Mouse (Mus musculus) frontal cortex, postnatal 10 days (tissue): Measurements from ENCODE around the gene Glrx2.
"Not testable (repeated sequence)": the region's sequence is repeated elsewhere in the genome, so short reads cannot be mapped to it uniquely, and the experiment has no call there.

ENCODE experiments used
- DNase-seq, 2 experiments: peaks; one replicate each; pipeline ENCODE4 v3.0.0; 2022; ENCODE audit warnings: low spot score in 2 of 2, mixed read lengths in 1 of 2

The Glrx2 gene

GRCm38 (mm10) chr1:143716038-143716437 lies at the start of gene Glrx2:
TSS of gene Glrx2 (plus strand) at chr1:143716338.
- DNase-seq: not testable (repeated sequence)

- no peak for DNase-seq
These were observed 40.3 kb upstream of the Glrx2 start for GRCm38 (mm10) chr1:143675734-143676361.

- no peak for DNase-seq
These were observed 35.0 kb upstream of the Glrx2 start for GRCm38 (mm10) chr1:143681108-143681507.

DNA sequence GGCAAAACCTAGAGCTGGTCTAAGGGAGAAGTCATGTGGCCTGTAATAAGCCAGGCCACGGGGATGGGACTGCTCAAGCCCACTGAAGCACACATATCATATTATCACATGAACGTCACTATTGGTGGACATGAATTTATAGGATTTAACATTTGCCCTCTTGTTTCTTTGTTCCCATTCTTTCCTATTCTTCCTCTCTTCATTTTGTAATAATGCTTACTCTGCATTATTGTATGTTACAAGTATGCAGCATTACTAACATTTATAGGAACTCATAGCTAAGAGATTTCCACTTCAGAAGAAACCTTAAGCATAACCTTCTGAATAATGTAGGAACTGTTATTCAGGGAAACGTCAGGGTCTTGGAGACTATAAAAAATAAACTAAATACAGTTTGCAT lies 31.3 kb upstream of the Glrx2 start:
- DNase-seq: no peak

- no peak for DNase-seq
These were observed 14.4 kb upstream of the Glrx2 start for GRCm38 (mm10) chr1:143701736-143702135.

DNA sequence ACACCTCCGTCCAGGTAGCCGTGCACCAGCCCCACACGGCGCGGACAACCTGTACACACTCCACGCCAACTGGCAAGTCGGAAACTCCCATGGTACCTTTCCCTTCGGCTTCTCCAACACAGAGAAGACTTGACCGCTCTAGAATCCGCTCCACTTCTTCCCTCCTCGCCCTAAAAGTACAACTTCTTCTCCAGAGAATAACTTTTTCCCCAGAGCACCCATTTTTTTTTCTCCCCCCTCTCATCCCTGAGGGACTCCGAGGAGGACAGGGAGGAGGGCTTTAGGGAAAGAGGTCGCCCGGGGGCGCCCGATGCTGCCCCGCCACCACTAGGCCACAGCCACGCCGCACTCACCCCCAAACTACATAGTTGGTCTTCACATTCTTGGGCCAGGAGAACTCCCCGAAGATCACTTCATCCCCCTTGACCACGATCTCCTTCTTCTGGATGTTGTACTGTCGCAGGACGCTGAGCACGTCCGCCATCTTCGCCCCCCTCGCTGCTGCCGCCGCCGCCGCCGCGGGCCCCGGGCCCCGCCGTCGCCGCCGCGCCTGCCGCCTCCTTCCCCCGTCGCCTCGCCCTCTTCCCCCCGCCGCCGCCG lies 13.9 kb upstream of the Glrx2 start:
- peak in 1 of 2 experiments; percentile 25 for DNase-seq

DNA sequence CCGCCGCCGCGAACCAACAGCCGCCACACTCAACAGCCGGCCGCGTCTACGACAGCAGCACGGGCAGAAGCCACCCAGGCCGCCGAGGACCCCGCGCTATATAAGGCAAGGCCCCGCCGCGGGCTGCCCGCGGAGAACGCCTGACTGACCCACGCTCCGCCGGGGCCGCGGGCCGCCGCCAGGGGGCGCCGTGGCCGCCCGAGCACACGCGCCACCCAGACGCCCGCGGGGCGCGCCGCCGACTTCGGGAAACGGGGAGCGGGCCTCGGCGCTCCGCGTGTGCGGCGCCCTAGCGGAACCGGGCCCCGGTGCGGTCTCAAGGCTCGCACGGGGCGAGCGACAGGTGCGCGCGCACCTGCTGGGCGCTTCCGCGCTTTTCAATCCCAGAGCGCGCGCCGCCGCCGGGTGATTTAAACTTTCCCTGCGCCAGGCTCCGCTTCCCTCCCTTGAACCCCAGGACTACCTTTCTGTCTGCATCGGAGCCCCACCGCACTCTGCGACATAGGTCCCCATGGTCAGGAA lies 13.3 kb upstream of the Glrx2 start, which contains the start of gene Cdc73:
Cdc73 (minus strand) TSS at position 153 of the 522 bp plus-strand sequence.
- DNase-seq: peak; percentile 81 to 88

- DNase-seq: no peak
These were observed 9.1 kb upstream of the Glrx2 start for GRCm38 (mm10) chr1:143707006-143707405.

DNA sequence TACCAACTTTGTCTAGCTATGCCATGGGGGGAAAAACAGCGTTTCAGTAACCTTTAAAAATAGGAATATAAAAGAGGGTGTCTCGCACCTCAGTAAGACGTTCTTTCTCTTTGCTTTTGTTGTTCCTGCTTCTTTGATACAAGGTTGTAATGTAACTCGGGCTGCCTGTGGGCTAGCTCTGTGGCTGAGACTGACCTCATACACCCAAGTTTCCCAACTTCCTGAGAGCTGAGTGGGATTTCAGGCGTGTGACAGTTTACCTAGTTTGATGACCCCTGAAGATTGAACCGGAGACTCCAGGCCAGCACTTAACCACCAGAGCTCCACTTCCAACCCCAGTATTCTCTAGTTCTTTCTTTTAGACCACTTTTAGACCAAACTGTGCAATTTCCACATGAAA lies 7.8 kb upstream of the Glrx2 start:
- DNase-seq: no peak

GRCm38 (mm10) chr1:143709966-143710626 lies 6.0 kb upstream of the Glrx2 start:
- DNase-seq: no peak

GRCm38 (mm10) chr1:143710627-143710976 lies 5.5 kb upstream of the Glrx2 start:
- no peak for DNase-seq

DNA sequence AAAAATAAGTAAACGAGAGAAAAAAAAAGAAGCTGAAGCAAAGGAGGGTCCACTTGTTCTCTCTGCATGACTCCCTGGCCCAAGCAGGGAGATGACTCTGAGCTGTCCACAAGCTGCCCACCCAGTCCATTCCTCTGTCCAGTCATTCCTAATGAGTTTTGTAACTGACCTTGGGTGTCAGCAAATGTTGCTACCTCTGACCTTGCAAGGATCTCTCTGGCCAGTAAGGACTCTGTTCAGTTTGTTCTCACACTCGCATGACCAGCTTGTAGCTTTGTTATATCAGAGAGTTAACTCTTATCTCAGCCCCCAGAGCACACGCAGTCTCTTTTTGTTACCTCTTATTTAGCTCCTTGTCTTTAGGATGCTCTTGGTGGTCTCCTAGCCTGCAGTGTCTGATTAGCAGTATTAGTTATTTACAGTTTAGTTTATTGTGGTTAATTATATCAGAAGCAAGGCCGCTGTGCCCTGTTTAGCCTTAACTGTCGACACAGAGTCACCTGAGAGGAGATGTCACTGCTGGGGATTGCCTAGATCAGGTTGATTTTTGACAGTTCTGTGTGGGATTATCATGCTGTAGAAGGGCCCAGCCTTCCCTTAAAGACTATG lies 8.4 kb downstream of the Glrx2 start:
- DNase-seq: no peak

DNA sequence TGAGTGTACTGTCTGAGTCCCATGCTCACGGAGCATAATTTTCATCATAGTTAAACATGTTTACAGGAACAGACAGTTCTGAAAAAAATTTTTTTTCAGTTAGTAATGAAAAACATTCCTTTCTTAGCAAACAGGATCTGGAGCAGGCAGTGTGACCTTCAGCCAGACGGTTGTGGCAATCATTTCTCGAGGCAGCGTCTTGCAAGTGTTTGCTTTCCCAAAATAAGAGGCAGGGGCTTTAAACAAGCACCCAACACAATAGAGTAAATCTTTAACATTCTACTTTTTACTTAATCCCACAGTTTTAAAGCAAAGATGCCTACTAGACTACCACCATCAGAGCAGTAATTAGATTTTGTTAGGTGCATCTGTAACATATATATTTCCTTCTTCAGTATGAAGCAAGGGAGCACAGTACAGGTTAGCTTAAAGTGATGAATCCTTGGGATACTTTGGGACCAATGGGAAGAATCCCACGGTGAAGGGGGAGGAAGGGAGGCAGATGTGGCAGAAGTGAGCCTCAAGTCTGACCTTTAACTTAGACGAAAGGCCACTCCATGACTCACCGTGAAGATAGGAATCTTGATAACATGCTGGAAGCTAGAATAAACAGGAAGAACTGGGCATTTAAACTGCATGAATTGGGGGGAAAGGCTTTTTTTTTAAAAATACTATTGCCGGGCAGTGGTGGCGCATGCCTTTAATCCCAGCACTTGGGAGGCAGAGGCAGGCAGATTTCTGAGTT lies 11.7 kb downstream of the Glrx2 start:
- DNase-seq: no peak

DNA sequence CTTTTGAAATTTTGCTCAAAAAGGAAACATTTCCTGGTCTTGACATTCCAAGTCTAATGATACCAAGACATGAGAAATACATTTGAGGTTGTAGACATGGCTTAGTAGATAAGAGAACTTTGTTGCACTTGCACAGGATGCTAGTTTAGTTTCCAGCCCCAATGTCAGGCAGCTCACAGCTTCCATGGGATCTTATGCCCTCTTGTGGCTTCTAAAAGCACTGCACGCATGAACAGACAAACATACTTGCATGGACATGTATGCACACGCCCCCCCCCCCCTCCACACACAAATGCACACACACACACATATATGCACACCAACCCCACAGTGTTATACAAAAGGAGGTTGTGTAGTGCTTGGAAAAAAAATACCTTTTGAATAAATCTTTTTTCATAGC lies 14.8 kb downstream of the Glrx2 start:
- no peak for DNase-seq

DNA sequence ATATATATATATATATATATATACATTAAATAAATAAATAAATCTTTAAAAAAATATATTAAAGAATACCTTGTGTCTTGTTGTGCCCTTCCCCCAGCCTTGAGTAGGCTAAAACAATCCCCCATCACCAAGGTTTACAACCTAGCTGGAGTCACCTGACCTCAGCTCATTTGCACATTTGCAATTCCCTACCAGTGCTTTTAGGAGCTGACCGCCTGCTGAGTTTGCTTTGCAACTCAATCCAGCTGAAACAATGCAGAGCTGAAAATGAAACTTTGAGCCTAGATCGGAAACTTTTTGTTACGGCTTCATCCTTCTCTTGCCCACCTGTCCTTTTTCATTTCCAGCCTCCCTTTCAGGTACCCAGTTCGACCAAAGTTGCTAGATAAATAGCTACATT lies 15.6 kb downstream of the Glrx2 start:
- no peak for DNase-seq

GRCm38 (mm10) chr1:143733914-143734410 lies 17.8 kb downstream of the Glrx2 start:
- DNase-seq: no peak

DNA sequence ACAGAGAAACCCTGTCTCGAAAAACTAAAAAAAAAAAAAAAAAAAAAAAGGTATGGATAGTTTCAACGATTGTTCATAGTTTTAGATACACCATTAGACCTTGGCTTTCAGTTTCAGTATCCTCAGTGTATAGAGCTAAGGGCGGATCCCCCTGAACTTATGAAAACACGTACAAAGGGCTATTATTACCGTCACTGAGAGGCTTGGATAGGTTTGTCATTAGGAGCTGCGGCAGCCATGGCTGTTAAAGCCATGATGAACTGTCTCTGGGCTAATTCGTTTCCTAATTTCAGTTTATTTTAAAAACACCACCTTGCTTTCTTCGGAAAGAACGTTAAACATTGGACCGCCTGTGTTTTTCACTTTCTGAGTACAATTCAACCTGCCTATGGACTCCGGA lies 22.7 kb downstream of the Glrx2 start:
- DNase-seq: no peak

DNA sequence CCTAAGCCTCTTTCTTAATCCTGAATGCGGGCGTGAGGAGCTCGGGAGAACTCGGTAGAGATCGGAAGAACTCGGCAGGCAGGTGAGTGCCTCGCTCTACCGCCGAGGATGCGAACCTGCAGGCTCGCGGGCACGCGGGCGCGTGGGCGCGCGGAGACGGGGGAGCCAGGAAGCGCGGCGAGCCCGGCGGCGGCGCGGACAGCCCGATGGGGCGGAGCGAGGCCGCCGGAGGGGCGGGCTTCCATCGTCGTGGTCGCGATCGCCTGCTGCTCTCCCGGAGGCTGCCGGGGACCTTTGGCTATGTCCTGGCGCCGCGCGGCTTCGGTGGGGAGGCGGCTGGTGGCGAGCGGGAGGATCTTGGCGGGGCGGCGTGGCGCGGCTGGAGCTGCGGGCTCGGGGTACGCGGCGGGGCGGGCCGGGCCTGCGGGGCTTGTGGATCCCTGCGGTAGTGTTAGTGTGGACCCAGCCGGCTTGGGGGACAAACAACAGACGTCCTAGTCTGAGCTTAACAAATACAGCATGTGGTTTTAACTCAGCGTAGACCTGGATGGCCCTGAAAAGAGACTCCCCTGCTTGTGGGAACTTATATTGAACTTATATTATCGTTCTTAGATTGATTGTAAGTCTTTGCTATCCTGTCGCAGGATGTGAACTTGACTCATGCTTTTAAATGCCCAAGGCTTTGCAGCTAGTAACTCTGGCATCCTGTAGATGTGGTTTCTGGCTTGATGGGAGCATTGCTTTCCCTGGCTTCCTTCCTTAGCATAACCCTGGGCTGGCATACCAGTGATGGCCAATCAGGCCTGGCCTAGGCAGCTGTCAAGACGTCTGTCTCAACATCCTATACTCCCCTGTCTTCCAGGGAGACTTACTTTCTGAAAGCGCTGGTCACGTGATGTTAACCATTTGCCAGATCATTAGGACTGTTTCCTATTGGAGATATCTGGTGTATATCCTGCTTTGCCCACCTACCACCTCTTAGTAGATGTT lies 23.5 kb downstream of the Glrx2 start:
- peak; percentile 78 to 88 for DNase-seq

DNA sequence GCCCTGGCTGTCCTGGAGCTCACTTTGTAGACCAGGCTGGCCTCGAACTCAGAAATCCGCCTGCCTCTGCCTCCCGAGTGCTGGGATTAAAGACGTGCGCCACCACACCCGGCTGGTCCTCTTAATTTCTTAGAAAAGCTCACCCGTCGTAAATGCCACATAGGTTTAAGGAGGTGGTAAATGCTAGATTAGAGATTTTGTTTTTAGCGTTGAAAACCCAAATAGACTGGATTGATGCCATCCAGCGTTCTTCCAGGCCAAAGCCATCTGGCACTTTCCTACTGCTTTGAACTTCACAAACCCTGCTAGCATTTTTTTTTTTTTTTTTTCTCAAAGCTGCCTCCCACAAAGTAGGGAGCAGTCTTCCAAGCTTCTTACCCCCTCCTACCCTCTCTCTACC lies 24.4 kb downstream of the Glrx2 start:
- no peak for DNase-seq

GRCm38 (mm10) chr1:143741331-143741730 lies 25.2 kb downstream of the Glrx2 start:
- no peak for DNase-seq
